Mouse (Mus musculus) urinary bladder, postnatal 4 days (tissue): Measurements from ENCODE around the gene Agfg2.
"Not testable (repeated sequence)": the region's sequence is repeated elsewhere in the genome, so short reads cannot be mapped to it uniquely, and the experiment has no call there.

Experiments
- DNase-seq, 2 experiments: peaks; one replicate each; pipeline ENCODE4 v3.0.0; 2021 to 2022; ENCODE audit warnings: low spot score in 2 of 2

Gene Agfg2

DNA sequence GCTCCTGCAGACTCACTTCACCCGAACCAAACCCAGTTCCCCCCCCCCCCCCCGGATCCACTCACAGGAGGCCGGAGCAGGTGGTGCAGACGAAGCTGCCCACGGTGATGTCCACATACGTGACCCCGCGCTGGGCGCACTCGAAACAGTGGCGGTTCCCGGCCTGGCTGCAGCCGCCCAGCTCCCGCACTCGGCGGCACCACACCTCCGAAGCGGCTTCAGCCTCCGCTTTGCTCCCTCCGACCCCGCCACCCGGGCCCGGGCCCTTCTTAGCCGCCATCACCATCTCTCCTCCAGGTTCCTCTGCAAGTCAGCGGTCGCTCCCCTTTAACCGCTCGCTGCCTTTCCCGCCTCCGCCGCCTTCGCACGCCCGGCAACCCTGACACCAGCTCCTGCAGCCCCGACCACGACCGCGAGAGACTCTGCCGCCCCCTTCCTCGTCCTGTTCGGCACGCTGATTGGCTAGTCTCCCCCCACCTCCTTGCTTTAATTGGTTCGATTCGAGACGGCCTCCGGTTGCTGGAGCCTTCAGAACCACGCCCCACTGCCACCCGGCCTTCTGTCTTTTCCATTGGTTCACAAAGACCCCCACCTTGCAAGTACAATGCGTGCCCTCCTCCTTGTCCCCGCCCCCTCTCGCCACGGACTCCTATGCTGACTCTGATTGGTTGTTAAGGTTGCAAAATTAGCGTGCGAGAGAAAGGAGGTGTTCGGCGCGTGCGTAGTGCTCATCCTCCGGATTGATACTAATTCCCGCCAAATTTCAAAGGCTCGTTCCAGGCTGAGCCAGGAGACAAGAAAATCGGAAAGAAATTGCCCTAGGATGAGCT lies at the start of gene Agfg2:
TSS of gene Agfg2 (minus strand) at position 433 of the 830 bp plus-strand sequence.
- peak; percentile 98 to 99 for DNase-seq

- DNase-seq, result no peak
Observed at GRCm38 (mm10) chr5:137733638-137734288, 49.2 kb upstream of the Agfg2 start.

- no peak for DNase-seq
Observed at GRCm38 (mm10) chr5:137726767-137727166, 42.2 kb upstream of the Agfg2 start.

DNA sequence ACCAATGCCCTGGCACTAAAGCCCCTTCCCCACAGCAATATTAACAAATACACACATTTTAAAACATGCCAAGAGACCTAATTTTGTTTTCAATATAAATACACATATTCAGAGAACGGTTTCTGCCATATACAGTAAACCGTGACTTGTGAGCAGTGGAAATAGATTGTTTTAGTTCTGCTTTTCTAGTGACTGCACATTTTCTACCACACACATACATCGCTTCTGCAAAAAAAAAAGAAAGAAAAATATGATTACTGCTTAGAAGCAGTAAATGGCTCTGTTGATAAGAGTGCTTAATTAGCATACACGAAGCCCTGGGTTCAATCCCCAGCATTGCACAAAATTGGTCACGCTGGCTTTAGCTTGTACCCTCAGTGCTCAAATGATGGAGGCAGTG lies 39.3 kb upstream of the Agfg2 start:
- no peak for DNase-seq

DNA sequence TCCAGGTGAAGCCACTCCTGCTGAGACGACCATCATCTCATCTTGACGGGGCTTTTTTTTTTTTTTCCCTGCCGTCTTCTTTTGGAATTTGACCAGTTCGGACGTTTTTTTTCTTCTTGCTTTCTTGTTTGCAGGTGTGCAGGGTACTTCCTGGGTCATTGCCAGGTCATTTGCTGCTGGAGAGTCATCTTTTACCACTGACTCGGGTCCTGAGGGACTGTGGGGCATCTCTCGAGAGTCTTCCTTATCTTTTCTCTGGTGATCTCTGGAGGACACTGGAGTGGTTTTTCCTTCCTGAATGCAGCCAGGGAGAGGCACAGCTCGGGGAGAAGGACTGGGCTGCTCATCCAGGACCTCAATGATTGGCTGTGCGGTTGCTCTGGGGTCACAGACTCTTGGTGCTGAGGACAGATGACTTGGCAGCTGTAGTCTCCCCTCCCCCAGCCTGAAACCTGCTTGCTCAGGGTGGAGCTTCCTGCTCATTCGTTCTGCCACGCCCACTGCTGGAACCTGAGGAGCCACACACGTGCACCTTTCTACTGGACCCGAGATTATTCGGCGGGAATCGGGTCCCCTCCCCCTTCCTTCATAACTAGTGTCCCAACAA lies 36.1 kb upstream of the Agfg2 start:
- DNase-seq, result not testable (repeated sequence)

DNA sequence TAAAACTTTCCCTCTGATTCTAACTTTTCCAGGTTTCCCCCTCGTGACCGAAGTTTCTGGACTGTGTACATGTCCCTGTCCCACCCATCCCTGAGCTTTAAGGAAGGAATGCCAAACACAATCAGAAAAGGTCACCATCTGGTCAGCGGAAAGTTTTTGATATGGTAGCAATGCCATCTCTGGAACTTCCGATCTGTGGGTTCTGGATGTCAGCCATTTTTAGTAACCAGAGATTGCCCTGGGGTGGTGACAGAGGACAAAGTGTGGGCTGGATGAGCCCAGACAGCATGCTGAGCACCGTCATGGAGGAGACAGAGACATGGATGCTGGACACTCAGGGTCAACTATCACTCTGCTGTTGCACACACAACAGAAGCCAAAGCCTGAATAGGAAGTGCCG lies 34.6 kb upstream of the Agfg2 start:
- no peak for DNase-seq

DNA sequence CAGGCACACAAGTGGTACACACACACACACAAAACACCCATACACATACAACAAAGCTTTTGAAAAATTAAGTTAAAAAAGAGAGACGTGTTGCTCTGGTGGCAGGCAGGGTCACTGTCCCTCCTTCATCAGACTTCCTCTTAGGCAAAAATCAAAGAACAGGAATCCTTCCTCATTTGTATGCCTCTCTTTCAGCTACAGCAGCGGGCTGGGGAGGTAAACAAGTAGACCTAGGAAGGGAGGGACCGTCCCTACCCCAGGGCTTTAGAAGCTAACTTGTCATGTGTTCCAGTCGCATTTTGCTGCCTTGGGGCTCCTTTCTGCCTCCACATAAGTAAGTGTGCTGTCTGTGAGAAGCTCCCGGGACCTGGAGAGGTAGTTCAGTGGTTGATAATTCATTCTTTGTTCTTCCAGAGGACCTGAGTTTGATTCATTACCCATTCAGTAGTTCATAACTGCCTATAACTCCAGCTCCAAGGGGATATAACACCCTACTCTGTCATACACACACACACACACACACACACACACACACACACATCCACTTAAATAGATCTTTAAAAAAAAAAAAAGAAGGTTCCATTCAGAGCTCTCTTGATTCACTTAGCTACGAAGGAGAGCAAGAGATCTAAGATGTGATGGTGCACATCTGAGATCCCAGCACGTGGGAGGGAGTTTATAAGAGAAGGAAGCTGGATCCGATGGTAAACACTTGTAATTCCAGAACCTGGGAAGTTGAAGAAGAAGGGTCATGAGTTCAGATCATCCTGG lies 33.7 kb upstream of the Agfg2 start:
- no peak for DNase-seq

DNA sequence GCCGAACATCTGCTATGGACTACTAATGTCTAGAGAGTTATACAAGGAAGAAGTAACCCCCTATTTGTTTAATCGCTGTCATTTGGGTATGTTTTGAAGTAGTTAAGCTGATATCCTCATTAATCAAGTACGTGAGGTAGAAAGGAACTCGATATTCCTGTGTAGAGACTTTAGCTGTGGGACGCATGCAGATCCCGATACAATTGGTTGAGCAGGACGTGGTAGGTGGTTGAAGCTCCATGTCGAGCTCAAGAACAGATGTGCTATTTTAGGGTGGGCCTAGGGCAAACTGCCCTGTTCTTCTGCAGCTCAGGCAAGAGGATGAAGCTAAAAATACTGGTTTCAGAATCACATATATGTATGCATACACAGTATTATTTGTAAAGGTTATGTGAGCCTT lies 31.2 kb upstream of the Agfg2 start:
- DNase-seq, result no peak

GRCm38 (mm10) chr5:137713454-137713853 lies 28.9 kb upstream of the Agfg2 start:
- no peak for DNase-seq

DNA sequence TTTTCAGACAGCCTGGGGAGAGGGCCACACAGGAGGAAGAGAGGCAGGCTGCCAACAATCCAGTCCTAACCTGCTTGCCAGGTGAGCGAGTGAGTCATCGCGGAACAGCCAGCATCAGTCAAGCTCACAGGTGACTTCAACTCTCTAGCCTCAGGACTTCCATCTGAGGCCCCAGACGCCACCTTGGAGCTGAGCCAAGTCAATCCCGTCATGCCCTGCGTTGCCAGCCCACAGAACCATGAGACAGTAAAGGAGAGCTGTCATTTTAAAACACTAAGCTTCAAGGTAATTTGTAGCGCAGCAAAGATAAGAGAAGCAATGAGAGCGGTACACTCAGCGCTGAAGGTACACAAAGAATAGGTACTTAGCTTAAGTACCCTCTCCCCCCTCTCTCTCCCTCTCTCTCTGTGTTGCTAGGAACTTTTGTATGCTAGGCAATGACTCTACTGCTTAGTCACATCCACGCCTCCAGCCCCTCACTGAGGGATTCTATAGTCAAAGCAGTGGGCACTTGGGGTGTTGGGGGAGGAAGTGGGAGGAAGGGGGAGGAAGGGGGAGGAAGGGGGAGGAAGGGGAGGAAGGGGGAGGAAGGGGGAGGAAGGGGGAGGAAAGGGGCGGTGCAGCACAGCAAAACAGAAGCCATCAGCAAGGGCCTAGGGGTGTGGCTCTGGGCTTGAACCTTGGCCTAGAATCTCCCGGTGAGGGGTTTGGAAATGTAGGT lies 22.5 kb upstream of the Agfg2 start:
- peak; percentile 77 to 87 for DNase-seq

DNA sequence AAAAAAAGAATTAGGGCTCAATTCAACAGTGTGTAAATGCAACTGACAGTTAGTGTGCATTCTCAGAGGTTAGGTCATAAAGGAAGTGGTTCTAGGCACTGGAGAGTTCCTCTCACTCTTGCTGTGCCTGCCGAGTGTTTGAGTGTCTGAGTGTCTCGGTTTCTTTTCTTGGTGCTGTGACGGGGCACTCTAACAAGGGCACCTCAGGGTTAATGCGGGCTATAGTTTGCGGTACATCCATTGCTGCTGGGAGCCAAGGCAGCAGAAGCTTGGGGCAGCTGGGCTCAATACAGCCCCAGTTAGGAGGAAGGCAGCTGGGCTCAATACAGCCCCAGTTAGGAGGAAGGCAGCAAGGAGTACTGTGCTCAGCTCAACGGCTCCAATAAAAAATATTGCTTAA lies 20.7 kb upstream of the Agfg2 start:
- no peak for DNase-seq

- DNase-seq, result no peak
Observed at GRCm38 (mm10) chr5:137699850-137700249, 15.3 kb upstream of the Agfg2 start.

DNA sequence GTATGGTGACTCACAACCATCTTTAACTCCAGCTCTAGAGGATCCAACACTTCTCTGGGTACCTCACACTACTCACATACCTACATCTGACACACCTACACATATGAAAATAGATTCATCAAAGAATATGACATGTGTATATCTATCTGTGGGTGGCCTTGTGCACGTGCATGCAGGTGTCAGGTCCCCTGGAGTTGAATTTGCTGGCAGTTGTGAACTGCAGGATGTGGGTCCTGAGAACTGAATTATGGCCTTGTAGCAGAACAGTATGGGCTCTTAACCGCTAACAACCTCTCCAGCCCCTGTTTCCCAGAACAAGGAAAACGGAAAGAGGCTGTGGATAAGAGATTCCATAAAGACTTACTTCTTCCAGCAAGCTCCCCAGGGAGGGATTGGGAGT lies 14.6 kb upstream of the Agfg2 start:
- DNase-seq, result no peak

DNA sequence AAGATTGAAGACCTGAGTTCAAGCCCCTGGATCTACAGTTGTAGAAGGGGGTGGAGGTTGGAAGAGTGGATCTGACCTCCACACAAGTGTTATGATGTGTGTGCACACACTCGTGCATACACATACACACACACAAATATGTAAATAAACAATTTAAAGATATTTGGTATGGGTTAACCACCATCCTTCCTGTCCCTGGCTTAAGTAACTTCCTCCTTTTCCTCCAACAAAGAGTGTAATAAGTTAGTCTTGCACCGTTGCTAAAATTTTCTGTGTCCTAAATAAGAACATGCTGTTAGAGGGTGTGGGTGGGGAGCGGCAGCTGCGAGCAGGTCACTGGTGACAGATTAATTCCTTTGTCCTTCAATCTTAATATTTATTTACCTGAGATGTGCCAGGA lies 11.4 kb upstream of the Agfg2 start:
- no peak for DNase-seq

DNA sequence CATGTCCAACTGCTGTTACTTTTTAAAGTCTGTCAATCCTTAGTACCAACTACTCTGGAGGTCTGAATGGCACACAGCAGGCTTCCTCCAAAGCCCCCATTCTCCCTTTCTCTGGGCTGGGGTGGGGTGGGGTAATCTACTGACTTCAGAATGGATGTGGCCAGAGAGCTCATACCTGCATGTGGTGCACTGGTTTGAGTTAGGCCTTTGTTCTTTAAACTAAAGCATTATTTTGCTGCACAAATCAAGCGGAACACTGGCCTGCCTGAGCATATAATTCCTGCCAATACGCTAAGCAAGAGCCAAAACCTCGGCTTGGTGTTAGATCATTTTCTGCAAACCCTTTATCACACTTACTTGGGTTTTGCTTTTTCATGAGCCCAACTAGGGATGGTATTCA lies 10.3 kb upstream of the Agfg2 start:
- DNase-seq, result no peak

GRCm38 (mm10) chr5:137691881-137692280 lies 7.4 kb upstream of the Agfg2 start:
- DNase-seq, result no peak

- DNase-seq, result no peak
Observed at GRCm38 (mm10) chr5:137690531-137690930, 6.0 kb upstream of the Agfg2 start.

DNA sequence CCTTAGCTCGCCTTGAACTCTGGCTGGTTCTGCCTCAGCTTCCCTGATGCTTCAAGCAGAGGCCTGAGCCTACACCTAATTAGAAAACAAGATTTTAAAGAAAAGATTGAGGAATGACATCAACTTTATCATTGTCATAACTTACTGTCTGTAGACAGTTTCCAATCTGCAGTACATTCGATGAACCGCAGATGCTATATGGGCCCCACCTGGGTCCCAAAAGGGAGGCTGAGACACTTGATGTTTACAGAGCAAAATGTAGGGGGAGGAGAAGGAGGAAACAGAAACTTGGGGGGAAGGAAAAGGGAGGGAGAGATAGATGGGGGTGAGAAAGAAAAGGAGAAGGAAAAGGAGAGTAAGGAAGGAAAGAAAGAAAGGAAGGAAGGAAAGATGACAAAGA lies 5.4 kb upstream of the Agfg2 start:
- no peak for DNase-seq

- no peak for DNase-seq
Observed at GRCm38 (mm10) chr5:137686127-137686790, 1.7 kb upstream of the Agfg2 start.

DNA sequence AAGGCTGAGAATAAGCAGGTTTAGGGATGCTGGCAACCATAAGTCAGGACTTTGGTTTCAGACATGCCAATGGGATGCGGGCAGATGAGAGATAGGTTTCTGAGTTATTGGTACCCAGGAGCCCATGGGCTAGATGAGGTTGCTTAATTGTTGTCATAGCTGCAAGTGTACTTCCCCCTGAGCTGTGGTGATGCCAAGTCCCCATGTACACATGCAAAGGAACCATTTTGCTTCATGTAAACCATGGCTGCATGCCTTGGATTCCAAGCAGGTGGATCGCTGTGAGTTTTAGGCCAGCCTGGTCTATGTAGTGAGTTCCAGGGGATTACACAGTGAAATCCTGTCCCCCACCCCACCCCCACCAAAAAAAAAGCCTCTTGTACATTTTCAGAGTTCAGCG lies 1.1 kb upstream of the Agfg2 start:
- no peak for DNase-seq
